Mouse (Mus musculus): ENCODE measurements around the gene Exoc4.

GRCm38 (mm10) chr6:33502388-33502787 is 253.5 kb downstream of the Exoc4 start:
- TF ChIP-seq CTCF (IDR thresholded peaks at IDR 0.05; ENCODE audit: borderline replicate concordance, insufficient read depth, low read depth, low read length) (no peak), POLR2A (IDR thresholded peaks at IDR 0.05; ENCODE audit: borderline replicate concordance, insufficient read depth, low read length) (no peak)
